Mouse (Mus musculus): ENCODE measurements around the gene Mettl7b. TPM values are rescaled to one million over a fixed set of nuclear protein-coding genes. Genes with fewer than 3 reads are reported as not detected.

The Mettl7b gene
- total and polyA plus RNA-seq, 3 experiments, result 0.18 TPM; not detected in 2

GRCm38 (mm10) chr10:128908778-128909448, 51.9 kb downstream of the Mettl7b start:
- WGBS, result 72% methylated on average over 13 of the region's 13 CpGs
- TF ChIP-seq POLR2A (IDR thresholded peaks at IDR 0.05; ENCODE audit: insufficient read depth, low read depth, low read length) (no peak), CTCF (IDR thresholded peaks at IDR 0.05) (no peak), EP300 (IDR thresholded peaks at IDR 0.05; ENCODE audit: insufficient read depth, low read depth, low read length) (no peak)
- Histone ChIP-seq H3K36me3 (ENCODE audit: control insufficient read depth, insufficient read depth, low read length) (no peaks in the 10 kb centered on the region), H3K79me2 (replicated peaks; ENCODE audit: control insufficient read depth, insufficient read depth, low read length) (no peaks in the 10 kb centered on the region), H3K27me3 (ENCODE audit: control insufficient read depth, insufficient read depth, low read length) (no peaks in the 10 kb centered on the region), H3K4me1 (ENCODE audit: control insufficient read depth, insufficient read depth, low read length) (peaks cover 1% of the 10 kb centered on the region; the same call in 1 of the 2 replicates), H3K9ac (ENCODE audit: low read depth, low read length) (peak overlapping the region; percentile 95), H3K27ac (peak overlapping the region; percentile 96), H3K4me3 (peak overlapping the region; percentile 95; the same call in 1 of the 2 replicates)
- intact Hi-C loops (cut with DNase I), result no loop called here
- DNase-seq, result no peak

Other genes with a start within 250 kb of the Mettl7b start
- 10 to 100 TPM; 11.2 to 12.6 TPM for gene Dgka, start 216.1 kb downstream of the Mettl7b start, total RNA-seq (2021)
- 17.5 and 20.3 TPM in 2 replicates for gene Dgka, start 216.1 kb downstream of the Mettl7b start, polyA plus RNA-seq (2012; rRNA removed)
- gene Pym1, start 213.1 kb downstream of the Mettl7b start, total RNA-seq (2021), result 1 to 10 TPM; 8.6 to 9.4 TPM
- 7.9 and 10.8 TPM in 2 replicates for gene Pym1, start 213.1 kb downstream of the Mettl7b start, polyA plus RNA-seq (2012; rRNA removed)
- 1 to 10 TPM; 2.8 to 4.4 TPM for gene Mmp19, start 170.1 kb downstream of the Mettl7b start, total RNA-seq (2021)
- gene Mmp19, start 170.1 kb downstream of the Mettl7b start, polyA plus RNA-seq (2012; rRNA removed), result 3.1 and 4.4 TPM in 2 replicates
- 10 to 100 TPM; 34.1 to 36.4 TPM for gene Dnajc14, start 156.9 kb downstream of the Mettl7b start, total RNA-seq (2021)
- 8.4 and 11.3 TPM in 2 replicates for gene Dnajc14, start 156.9 kb downstream of the Mettl7b start, polyA plus RNA-seq (2012; rRNA removed)
- gene Tmem198b, start 156.6 kb downstream of the Mettl7b start, total RNA-seq (2021), result 1 to 10 TPM; 4.7 to 5.4 TPM
- gene Tmem198b, start 156.6 kb downstream of the Mettl7b start, polyA plus RNA-seq (2012; rRNA removed), result 11.2 and 11.9 TPM in 2 replicates
- gene Sarnp, start 143.7 kb downstream of the Mettl7b start, total RNA-seq (2021), result 10 to 100 TPM; 37.2 to 43.4 TPM
- gene Sarnp, start 143.7 kb downstream of the Mettl7b start, polyA plus RNA-seq (2012; rRNA removed), result 14.3 and 25.5 TPM in 2 replicates
- gene Ormdl2, start 139.3 kb downstream of the Mettl7b start, total RNA-seq (2021), result 1 to 10 TPM; 7.8 to 8.1 TPM
- 15.3 and 23.3 TPM in 2 replicates for gene Ormdl2, start 139.3 kb downstream of the Mettl7b start, polyA plus RNA-seq (2012; rRNA removed)
- 1 to 10 TPM; 2.0 to 2.5 TPM for gene Gdf11, start 69.3 kb downstream of the Mettl7b start, total RNA-seq (2021)
- 0.78 and 1.1 TPM in 2 replicates for gene Gdf11, start 69.3 kb downstream of the Mettl7b start, polyA plus RNA-seq (2012; rRNA removed)
- gene Cd63, start 60.0 kb downstream of the Mettl7b start, total RNA-seq (2021), result 100 to 1,000 TPM; 132 to 156 TPM
- gene Cd63, start 60.0 kb downstream of the Mettl7b start, polyA plus RNA-seq (2012; rRNA removed), result 83.2 and 101 TPM in 2 replicates
- 1 to 10 TPM; 5.2 to 5.9 TPM for gene Rdh5, start 38.1 kb downstream of the Mettl7b start, total RNA-seq (2021)
- gene Rdh5, start 38.1 kb downstream of the Mettl7b start, polyA plus RNA-seq (2012; rRNA removed), result 19.4 and 24.9 TPM in 2 replicates
- 100 to 1,000 TPM; 181 to 201 TPM for gene Bloc1s1, start 37.0 kb downstream of the Mettl7b start, total RNA-seq (2021)
- gene Bloc1s1, start 37.0 kb downstream of the Mettl7b start, polyA plus RNA-seq (2012; rRNA removed), result 229 and 234 TPM in 2 replicates
- 100 to 1,000 TPM; 140 to 155 TPM for gene Itga7, start 27.2 kb downstream of the Mettl7b start, total RNA-seq (2021)
- gene Itga7, start 27.2 kb downstream of the Mettl7b start, polyA plus RNA-seq (2012; rRNA removed), result 151 and 206 TPM in 2 replicates
- gene Olfr9, start 28.4 kb upstream of the Mettl7b start, total RNA-seq (2021), result not detected
- not detected in 2 replicates for gene Olfr9, start 28.4 kb upstream of the Mettl7b start, polyA plus RNA-seq (2012; rRNA removed)
- gene Olfr763, start 49.8 kb upstream of the Mettl7b start, total RNA-seq (2021), result not detected
- not detected in 2 replicates for gene Olfr763, start 49.8 kb upstream of the Mettl7b start, polyA plus RNA-seq (2012; rRNA removed)
- gene Olfr764-ps1, start 78.9 kb upstream of the Mettl7b start, total RNA-seq (2021), result not detected
- not detected in 2 replicates for gene Olfr764-ps1, start 78.9 kb upstream of the Mettl7b start, polyA plus RNA-seq (2012; rRNA removed)
- not detected for gene Olfr765, start 89.0 kb upstream of the Mettl7b start, total RNA-seq (2021)
- gene Olfr765, start 89.0 kb upstream of the Mettl7b start, polyA plus RNA-seq (2012; rRNA removed), result not detected in 2 replicates
- not detected for gene Olfr766-ps1, start 108.0 kb upstream of the Mettl7b start, total RNA-seq (2021)
- gene Olfr766-ps1, start 108.0 kb upstream of the Mettl7b start, polyA plus RNA-seq (2012; rRNA removed), result not detected in 2 replicates
- not detected for gene Olfr767, start 121.9 kb upstream of the Mettl7b start, total RNA-seq (2021)
- not detected in 2 replicates for gene Olfr767, start 121.9 kb upstream of the Mettl7b start, polyA plus RNA-seq (2012; rRNA removed)
- gene Olfr768, start 138.4 kb upstream of the Mettl7b start, total RNA-seq (2021), result not detected
- not detected in 2 replicates for gene Olfr768, start 138.4 kb upstream of the Mettl7b start, polyA plus RNA-seq (2012; rRNA removed)
- gene Olfr769, start 156.9 kb upstream of the Mettl7b start, total RNA-seq (2021), result not detected
- not detected in 2 replicates for gene Olfr769, start 156.9 kb upstream of the Mettl7b start, polyA plus RNA-seq (2012; rRNA removed)
- not detected for gene Olfr770, start 178.0 kb upstream of the Mettl7b start, total RNA-seq (2021)
- gene Olfr770, start 178.0 kb upstream of the Mettl7b start, polyA plus RNA-seq (2012; rRNA removed), result not detected in 2 replicates
- not detected for gene Olfr771, start 203.8 kb upstream of the Mettl7b start, total RNA-seq (2021)
- not detected in 2 replicates for gene Olfr771, start 203.8 kb upstream of the Mettl7b start, polyA plus RNA-seq (2012; rRNA removed)
- not detected for gene Olfr772, start 216.9 kb upstream of the Mettl7b start, total RNA-seq (2021)
- not detected in 2 replicates for gene Olfr772, start 216.9 kb upstream of the Mettl7b start, polyA plus RNA-seq (2012; rRNA removed)
- not detected for gene Olfr773, start 226.4 kb upstream of the Mettl7b start, total RNA-seq (2021)
- gene Olfr773, start 226.4 kb upstream of the Mettl7b start, polyA plus RNA-seq (2012; rRNA removed), result not detected in 2 replicates